Mouse (Mus musculus) thymus, adult 2 months (tissue): ENCODE data around the gene Oxnad1.

ENCODE experiments used
- CTCF ChIP-seq: fragments of 200-500 bp; IDR thresholded peaks from 2 replicates; pipeline ENCODE4 v1.5.1; 2012; ENCODE audit warnings: mild to moderate bottlenecking, control low read depth, low read length, moderate library complexity, borderline replicate concordance; ENCODE audit not compliant: control insufficient read depth, poor library complexity, insufficient read depth; ENCODE audit errors: extremely low read depth
- POLR2A ChIP-seq: fragments of 200-500 bp; IDR thresholded peaks from 2 replicates; pipeline ENCODE4 v1.6.1; 2012; ENCODE audit warnings: mild to moderate bottlenecking, low read length, control low read depth, moderate library complexity; ENCODE audit not compliant: control insufficient read depth, poor library complexity, insufficient read depth; ENCODE audit errors: extremely low read depth

GRCm38 (mm10) chr14:32095646-32096045 is 10.5 kb downstream of the Oxnad1 start:
- no peak for TF ChIP-seq POLR2A
- TF ChIP-seq CTCF = no peak
